Mouse (Mus musculus) layer of hippocampus, adult 18-20 months (tissue): Measurements from ENCODE around the gene Sdr9c7. TPM values are rescaled to one million over a fixed set of nuclear protein-coding genes. Genes with fewer than 3 reads are reported as not detected.
"Not testable (repeated sequence)": the region's sequence is repeated elsewhere in the genome, so short reads cannot be mapped to it uniquely, and the experiment has no call there.

ENCODE experiments used
- DNase-seq, 2 experiments: peaks; one replicate each; pipeline ENCODE4 v3.0.0; 2022; ENCODE audit warnings: low spot score in 2 of 2
- total RNA-seq, 2 experiments: library from RNA; stranded (reverse); gene quantifications; 2 replicates each; pipeline ENCODE4 v1.2.3; 2021

The Sdr9c7 gene
- total RNA-seq, 2 experiments from 2014 or later = not detected

GRCm38 (mm10) chr10:127906138-127906537 lies 7.8 kb downstream of the Sdr9c7 start:
- DNase-seq = no peak

- no peak for DNase-seq
Measured at GRCm38 (mm10) chr10:127907386-127907951, 9.2 kb downstream of the Sdr9c7 start.

- no peak for DNase-seq
Measured at GRCm38 (mm10) chr10:127915578-127915977, 17.3 kb downstream of the Sdr9c7 start.

GRCm38 (mm10) chr10:127917183-127917582 lies 18.9 kb downstream of the Sdr9c7 start:
- not testable (repeated sequence) for DNase-seq

GRCm38 (mm10) chr10:127917651-127918050 lies 19.3 kb downstream of the Sdr9c7 start:
- DNase-seq = no peak

- no peak for DNase-seq
Measured at GRCm38 (mm10) chr10:127922241-127922640, 23.9 kb downstream of the Sdr9c7 start.

- DNase-seq = no peak
Measured at GRCm38 (mm10) chr10:127923024-127923423, 24.7 kb downstream of the Sdr9c7 start.

- peak; percentile 59 to 87 for DNase-seq
Measured at GRCm38 (mm10) chr10:127924597-127925378, 26.5 kb downstream of the Sdr9c7 start.

GRCm38 (mm10) chr10:127927737-127928136 lies 29.4 kb downstream of the Sdr9c7 start:
- DNase-seq = peak in 1 of 2 experiments; percentile 29

- DNase-seq = no peak
Measured at GRCm38 (mm10) chr10:127932290-127932926, 34.1 kb downstream of the Sdr9c7 start.

GRCm38 (mm10) chr10:127936271-127936670 lies 38.0 kb downstream of the Sdr9c7 start:
- DNase-seq = no peak

GRCm38 (mm10) chr10:127936747-127937409 lies 38.6 kb downstream of the Sdr9c7 start:
- DNase-seq = no peak

- peak; percentile 28 to 78 for DNase-seq
Measured at GRCm38 (mm10) chr10:127937428-127938010, 39.2 kb downstream of the Sdr9c7 start.

- not testable (repeated sequence) for DNase-seq
Measured at GRCm38 (mm10) chr10:127939667-127940066, 41.3 kb downstream of the Sdr9c7 start.

GRCm38 (mm10) chr10:127945432-127946064 lies 47.2 kb downstream of the Sdr9c7 start:
- DNase-seq = peak in 1 of 2 experiments; percentile 46

GRCm38 (mm10) chr10:127949596-127950130 lies 51.3 kb downstream of the Sdr9c7 start:
- no peak for DNase-seq

- DNase-seq = no peak
Measured at GRCm38 (mm10) chr10:127951390-127951789, 53.1 kb downstream of the Sdr9c7 start.

- no peak for DNase-seq
Measured at GRCm38 (mm10) chr10:127951821-127952220, 53.5 kb downstream of the Sdr9c7 start.

GRCm38 (mm10) chr10:127955034-127955433 lies 56.7 kb downstream of the Sdr9c7 start:
- DNase-seq = no peak

GRCm38 (mm10) chr10:127956168-127956816 lies 58.0 kb downstream of the Sdr9c7 start:
- peak; percentile 30 to 59 for DNase-seq
